Mouse (Mus musculus): ENCODE results near the gene Ptprm. TPM values are rescaled to one million over a fixed set of nuclear protein-coding genes. Genes with fewer than 3 reads are reported as not detected.

Gene Ptprm
- not detected in 2 replicates for polyA plus RNA-seq (2012)

GRCm38 (mm10) chr17:67354451-67355011 lies at the start of gene Ptprm:
TSS of gene Ptprm (minus strand) at chr17:67354457.
- no peak for TF ChIP-seq GATA1 (IDR thresholded peaks at IDR 0.05; ENCODE audit: low read length)

DNA sequence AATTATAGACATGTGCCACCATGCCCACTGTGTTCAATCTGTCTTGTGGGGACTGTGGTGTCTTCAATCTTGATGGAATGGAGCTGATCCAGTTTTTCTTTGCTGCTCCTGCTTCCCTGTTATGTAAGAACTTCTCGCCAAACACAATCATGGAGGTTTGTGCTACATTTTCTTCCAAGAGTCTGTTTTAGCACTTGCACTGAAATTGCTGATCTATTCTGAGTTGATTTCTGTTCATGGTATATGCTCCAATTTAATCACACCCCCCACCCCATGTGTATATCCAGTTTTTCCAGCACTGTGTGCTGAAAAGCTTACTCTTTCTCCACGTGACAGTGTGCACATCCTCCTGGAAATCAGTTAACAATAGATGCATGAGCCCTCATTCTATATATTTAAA lies 41.9 kb upstream of the Ptprm start:
- TF ChIP-seq GATA1 (IDR thresholded peaks at IDR 0.05; ENCODE audit: low read length): no peak

GRCm38 (mm10) chr17:67390851-67391250 lies 36.6 kb upstream of the Ptprm start:
- TF ChIP-seq GATA1 (IDR thresholded peaks at IDR 0.05; ENCODE audit: low read length): no peak

DNA sequence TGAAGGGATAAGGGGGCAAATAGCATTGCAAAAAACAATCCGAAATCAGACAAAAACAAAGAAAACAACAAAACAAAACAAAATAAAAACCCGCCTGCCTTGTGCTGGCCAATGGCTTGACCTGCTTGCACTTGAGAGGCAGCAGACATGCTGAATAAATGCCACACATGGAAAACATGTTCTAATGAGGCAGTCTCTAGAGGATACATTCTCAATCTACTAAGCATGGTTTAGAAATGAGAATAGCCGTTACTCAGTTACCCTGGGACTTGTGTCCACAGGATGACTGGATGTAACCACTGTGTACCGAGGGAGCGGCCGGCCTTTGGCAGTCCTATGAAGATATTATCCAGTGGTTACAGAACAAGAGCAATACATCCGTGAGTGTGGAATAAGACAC lies 33.9 kb upstream of the Ptprm start:
- TF ChIP-seq GATA1 (IDR thresholded peaks at IDR 0.05; ENCODE audit: low read length): no peak

DNA sequence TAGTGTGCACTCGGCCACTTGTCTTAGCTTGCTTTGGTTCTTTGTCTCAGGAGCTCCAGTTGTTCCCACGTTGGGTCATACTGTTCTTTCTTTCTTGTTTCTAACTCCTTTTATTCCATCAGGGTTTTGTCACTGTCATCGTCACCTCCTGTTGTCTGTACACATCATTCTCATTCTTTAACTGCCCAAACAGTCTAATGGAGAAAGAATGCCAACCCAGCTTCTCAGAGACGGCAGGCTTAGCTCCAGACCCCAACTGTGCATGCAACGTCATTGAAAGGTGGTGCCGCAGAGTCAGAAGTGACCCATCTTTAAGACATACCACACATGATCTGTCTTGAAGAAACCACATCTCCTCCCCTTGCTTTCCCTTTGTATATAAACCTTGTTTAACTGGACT lies 31.0 kb upstream of the Ptprm start:
- TF ChIP-seq GATA1 (IDR thresholded peaks at IDR 0.05; ENCODE audit: low read length): no peak

GRCm38 (mm10) chr17:67383635-67384034 lies 29.4 kb upstream of the Ptprm start:
- TF ChIP-seq GATA1 (IDR thresholded peaks at IDR 0.05; ENCODE audit: low read length): no peak

DNA sequence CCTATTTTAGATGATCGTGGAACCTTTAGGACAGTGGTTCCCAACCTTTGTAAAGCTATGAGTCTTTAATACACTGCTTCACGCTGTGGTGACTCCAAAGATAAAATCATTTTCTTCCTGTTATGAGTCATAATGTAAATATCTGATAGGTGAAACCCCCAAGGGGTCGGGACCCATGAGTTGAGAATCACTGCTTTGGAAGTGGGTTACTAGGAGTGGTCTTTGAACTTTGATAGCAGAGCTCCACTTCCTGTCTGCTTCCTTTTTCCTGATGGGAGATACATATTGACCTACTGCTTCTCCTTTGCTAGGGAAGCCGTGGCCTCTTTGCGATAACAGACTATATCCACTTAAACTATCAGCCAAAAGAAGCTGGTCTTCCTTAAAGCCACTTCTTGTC lies 27.4 kb upstream of the Ptprm start:
- no peak for TF ChIP-seq GATA1 (IDR thresholded peaks at IDR 0.05; ENCODE audit: low read length)

DNA sequence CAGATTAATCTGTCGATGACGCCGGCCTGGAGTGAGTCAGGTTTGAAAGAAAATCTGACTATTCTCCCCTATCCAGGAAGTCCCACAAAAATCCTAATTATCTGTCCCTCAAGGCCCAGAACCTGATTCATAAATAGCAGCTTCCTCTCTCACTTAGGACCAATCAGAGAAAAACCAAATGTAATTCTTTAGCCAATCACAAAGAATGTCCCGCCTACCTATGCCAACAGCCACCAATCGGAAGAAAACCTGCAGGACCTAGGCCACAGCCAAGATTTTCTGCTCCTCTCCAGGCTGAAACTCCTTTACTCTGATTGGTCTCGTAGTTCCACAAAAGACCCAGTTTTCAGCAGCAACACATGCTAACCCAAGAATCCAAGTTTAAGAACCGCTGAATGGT lies 13.6 kb upstream of the Ptprm start:
- no peak for TF ChIP-seq GATA1 (IDR thresholded peaks at IDR 0.05; ENCODE audit: low read length)

DNA sequence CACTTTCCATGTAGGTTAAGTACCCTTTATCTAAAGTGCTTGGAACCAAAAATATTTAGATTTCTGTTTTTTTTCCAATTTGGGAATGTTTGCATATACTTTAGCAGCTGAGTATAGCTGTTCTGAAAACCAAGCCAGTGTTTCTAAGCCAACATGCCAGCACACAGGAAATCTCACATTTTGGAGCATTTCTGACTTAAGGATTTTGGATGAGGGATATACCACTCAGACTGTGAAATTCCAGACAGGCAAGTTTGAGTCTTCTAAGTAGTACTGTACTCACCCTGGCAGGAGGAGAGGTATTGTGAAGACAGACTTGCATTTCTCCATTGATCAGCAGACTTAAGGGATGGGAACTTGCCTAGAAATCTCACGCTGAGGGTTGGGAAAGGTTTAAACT lies 10.2 kb upstream of the Ptprm start:
- no peak for TF ChIP-seq GATA1 (IDR thresholded peaks at IDR 0.05; ENCODE audit: low read length)

DNA sequence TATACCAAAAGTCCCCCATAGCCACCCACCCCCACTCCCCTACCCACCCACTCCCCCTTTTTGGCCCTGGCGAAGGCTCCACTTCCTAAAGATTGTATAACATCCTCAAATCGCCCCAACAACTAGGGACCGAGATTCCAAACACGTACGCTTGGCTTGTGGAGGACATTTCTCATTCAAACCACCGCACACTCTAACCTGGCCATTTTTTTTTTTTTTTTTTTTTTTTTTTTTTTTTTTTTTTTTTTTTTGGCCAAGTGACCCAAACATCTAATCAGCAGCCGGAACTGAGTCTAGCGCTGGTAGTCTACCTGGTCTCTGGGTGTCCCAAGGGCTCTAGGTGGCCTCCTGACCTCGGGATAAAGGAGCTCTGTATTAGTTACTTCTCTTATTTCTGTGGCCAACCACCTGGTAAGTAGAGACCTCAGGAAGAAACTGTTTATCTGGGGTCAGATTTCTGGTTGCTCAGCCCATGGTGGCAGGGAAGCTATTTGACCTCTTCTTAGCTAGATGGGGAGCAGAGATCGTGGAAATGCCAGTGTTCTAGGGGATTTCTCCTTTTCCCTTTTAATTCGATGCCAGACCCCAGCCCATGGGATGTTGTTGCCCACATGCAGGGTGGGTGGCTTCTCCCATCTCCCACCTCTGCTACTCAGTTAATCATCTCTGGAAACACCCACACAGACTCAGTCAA lies 9.3 kb upstream of the Ptprm start:
- no peak for TF ChIP-seq GATA1 (IDR thresholded peaks at IDR 0.05; ENCODE audit: low read length)

DNA sequence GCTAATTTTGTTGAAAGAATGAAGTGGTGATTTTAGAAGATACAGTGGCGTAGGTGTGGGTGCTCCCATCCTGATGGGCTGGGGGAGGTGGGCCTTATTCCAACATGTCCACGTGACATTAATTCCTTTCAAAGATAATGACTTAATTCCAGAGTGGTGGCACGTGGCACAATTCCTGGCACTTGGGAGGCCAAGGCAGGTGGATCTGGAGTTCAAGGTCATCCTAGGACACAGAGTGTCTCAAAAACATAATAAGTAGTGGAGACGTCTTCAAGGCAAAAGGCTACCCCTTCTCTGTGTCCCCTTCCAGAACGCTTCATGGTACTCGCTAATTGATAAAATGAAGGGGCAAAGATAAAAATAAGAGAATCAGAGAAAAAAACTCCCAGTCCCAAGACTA lies 7.9 kb upstream of the Ptprm start:
- TF ChIP-seq GATA1 (IDR thresholded peaks at IDR 0.05; ENCODE audit: low read length): no peak

GRCm38 (mm10) chr17:67360606-67361005 lies 6.3 kb upstream of the Ptprm start:
- no peak for TF ChIP-seq GATA1 (IDR thresholded peaks at IDR 0.05; ENCODE audit: low read length)

DNA sequence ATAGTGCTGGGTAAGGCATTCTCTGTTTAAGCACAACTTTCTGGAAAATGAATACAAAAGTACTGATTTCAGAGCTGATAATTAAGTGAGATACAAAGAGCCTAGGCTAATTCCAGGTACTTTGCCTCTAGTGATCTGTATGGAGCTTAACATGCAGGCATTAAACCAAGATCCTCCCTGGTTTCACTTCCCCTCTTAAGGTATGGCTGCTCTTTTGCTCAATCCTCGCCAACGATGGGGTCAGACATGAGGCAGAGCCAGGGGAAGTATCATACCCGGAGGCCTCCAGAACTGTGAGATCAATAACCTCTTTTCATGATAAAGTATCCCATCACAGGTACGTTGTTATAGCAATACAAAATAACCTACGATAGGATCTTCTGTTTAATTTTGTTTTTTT lies 5.3 kb upstream of the Ptprm start:
- no peak for TF ChIP-seq GATA1 (IDR thresholded peaks at IDR 0.05; ENCODE audit: low read length)

GRCm38 (mm10) chr17:67358541-67358940 lies 4.3 kb upstream of the Ptprm start:
- no peak for TF ChIP-seq GATA1 (IDR thresholded peaks at IDR 0.05; ENCODE audit: low read length)

DNA sequence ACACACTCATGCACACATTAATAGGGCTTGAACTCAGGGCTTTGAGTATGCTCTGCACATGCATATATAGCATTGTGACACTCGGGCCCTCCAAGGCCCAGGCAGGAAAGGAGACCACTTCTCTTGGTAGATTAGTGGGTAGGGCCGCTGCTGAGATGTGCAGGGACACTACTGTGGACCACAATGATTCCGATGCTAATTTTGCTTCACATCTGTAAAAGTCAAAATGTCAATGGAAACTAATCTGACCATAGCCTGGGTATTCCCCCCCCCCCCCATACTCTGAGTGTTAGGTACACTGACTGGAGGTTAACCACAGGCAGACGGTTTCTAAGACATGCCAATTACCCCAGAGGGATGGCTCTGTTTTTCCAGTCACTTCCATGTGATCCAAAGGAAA lies 2.9 kb upstream of the Ptprm start:
- no peak for TF ChIP-seq GATA1 (IDR thresholded peaks at IDR 0.05; ENCODE audit: low read length)

- no peak for TF ChIP-seq GATA1 (IDR thresholded peaks at IDR 0.05; ENCODE audit: low read length)
These were observed 994 bp upstream of the Ptprm start for GRCm38 (mm10) chr17:67355251-67355650.

DNA sequence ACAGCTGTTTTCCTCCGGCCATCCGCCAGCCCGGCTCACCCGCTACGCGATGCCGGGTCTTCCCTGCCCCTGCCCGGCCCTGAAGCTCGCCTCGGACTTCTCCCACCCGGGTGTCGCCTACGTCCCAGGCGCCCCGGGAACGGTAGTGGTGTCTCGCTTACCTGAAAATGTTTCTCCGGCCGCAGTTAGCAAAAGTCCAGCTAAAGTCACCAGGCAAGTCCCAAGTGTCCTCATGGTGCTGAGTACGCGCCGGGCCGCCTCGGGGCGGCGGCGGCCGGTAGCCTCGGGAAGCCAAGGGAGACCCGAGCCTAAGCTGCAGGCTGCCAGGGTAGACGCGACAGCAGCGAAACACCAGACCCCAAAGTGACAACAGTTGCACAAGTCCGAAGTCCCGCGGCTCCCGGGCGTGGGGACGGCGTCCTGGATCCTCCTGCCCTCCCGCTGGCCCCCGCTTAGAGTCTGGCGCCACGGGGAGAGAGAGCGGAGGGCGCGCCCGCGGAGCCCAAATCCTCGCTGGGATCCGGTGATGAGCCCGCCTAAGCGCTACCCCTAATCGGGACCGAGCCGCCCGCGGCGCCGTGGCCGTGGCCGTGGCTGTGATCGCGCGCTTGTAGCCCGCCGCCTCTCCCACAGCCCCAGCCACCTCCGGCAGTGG lies 334 bp downstream of the Ptprm start:
- no peak for TF ChIP-seq GATA1 (IDR thresholded peaks at IDR 0.05; ENCODE audit: low read length)
